Mouse (Mus musculus): ENCODE measurements around the gene Mettl14. TPM values are rescaled to one million over a fixed set of nuclear protein-coding genes. Genes with fewer than 3 reads are reported as not detected.

Gene Mettl14
- polyA plus RNA-seq, 1 experiment from 2014 or later: 23.9 TPM

DNA sequence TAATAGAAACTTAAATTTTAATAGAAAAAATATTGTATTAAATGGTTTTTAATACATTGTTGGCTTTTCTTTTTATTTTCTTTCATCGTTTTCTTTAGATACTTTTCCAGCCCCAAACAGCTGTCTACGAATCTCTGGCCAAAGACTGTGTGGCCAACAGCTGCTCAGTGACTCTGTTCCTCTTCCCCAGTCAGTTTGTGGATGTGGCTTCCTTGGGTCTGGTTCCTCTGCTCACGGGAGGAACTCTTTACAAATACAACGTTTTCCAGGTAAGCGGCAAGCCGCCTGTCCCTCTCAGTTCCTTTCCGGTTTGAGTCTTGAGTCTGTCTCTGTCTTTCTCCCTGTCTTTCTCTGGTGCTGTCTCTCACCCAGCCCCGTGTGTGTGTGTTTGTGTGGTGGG, 35.3 kb downstream of the Mettl14 start:
- Histone ChIP-seq H3K4me2 (replicated peaks; ENCODE audit: low read depth, low read length) (no peak overlapping the region), H3K36me3 (ENCODE audit: control insufficient read depth, insufficient read depth, low read length) (peaks cover 35% of the 10 kb centered on the region), H3K9me3 (ENCODE audit: control insufficient read depth, low read length) (no peaks in the 10 kb centered on the region), H3K9ac (ENCODE audit: low read depth, low read length) (no peak overlapping the region), H3K4me3 (ENCODE audit: low read length) (no peak overlapping the region), H3K27ac (ENCODE audit: low read depth, low read length) (no peak overlapping the region), H3K4me1 (ENCODE audit: control insufficient read depth, insufficient read depth, low read length) (no peaks in the 10 kb centered on the region), H3K27me3 (ENCODE audit: control insufficient read depth, insufficient read depth, low read length) (no peaks in the 10 kb centered on the region)
- 80% methylated on average over 8 of the region's 8 CpGs for WGBS
- ATAC-seq (ENCODE audit: low FRiP score, low TSS enrichment): no peak

DNA sequence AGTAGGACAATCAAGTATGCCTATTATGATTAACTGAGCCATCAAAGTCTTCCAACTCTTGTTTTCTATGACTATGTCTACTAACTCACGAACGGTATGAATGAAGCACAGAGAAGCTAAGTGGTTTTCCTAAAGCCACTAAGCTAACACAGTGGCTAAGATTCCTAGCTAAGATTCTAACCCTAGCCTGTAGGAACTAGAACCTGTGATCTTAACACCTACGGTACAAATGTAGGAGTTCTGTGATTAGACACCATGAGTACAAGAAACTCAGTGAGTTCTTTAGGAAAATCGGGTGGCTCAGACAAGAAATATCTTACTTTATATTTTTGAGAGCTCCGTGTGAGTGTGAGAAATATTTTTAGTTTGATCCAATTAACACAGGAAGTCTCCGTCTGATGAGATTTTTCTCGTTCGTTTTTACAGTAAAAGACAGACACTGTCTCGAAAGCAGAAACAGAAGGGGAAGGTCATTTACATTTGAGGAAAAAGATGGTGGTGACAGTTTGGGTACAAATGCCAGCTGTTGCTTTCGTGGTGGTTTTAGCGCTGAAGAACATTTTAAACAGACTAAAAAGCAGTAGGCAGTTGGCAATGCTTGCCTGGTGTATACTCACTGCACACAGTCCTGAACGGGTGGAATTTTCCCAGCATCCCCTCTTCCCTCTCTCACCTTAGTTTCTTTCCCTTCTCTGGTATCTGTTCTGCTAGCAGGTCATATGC, 37.7 kb downstream of the Mettl14 start:
- Histone ChIP-seq H3K27me3 (ENCODE audit: control insufficient read depth, insufficient read depth, low read length) (no peaks in the 10 kb centered on the region), H3K4me1 (ENCODE audit: control insufficient read depth, insufficient read depth, low read length) (no peaks in the 10 kb centered on the region), H3K4me3 (ENCODE audit: low read length) (no peak overlapping the region), H3K9ac (ENCODE audit: low read depth, low read length) (no peak overlapping the region), H3K27ac (ENCODE audit: low read depth, low read length) (no peak overlapping the region), H3K36me3 (ENCODE audit: control insufficient read depth, insufficient read depth, low read length) (peaks cover 23% of the 10 kb centered on the region; the same call in 1 of the 2 replicates), H3K4me2 (replicated peaks; ENCODE audit: low read depth, low read length) (no peak overlapping the region), H3K9me3 (ENCODE audit: control insufficient read depth, low read length) (no peaks in the 10 kb centered on the region)
- no peak for ATAC-seq (ENCODE audit: low FRiP score, low TSS enrichment)
- 78% methylated on average over 12 of the region's 12 CpGs for whole genome bisulfite sequencing

DNA sequence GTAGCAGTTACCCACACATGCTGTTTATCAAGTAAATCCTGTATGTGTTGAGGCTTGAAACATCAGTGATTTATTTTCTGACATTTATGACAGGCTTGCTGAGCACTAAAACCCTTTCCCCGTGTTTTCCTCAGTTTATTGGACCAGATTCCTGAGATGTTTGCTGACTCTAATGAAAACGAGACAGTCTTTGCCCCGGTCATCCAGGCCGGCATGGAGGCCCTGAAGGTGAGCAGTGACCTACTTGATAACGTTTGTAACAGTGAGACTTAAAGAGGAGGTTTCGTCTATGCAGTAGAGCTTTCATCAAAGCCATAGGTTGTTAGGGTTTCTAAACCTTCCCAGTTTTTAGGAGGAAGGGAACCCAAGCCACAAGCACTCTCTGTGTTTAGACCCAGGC, 42.2 kb downstream of the Mettl14 start:
- H3K4me3 ChIP-seq (ENCODE audit: low read length): no peak overlapping the region
- no peaks in the 10 kb centered on the region for H3K4me1 ChIP-seq (ENCODE audit: control insufficient read depth, insufficient read depth, low read length)
- no peak overlapping the region for H3K4me2 ChIP-seq (replicated peaks; ENCODE audit: low read depth, low read length)
- 50% methylated on average over 6 of the region's 6 CpGs for WGBS
- H3K9me3 ChIP-seq (ENCODE audit: control insufficient read depth, low read length): no peaks in the 10 kb centered on the region
- H3K9ac ChIP-seq (ENCODE audit: low read depth, low read length): no peak overlapping the region
- peaks cover 16% of the 10 kb centered on the region; the same call in 1 of the 2 replicates for H3K36me3 ChIP-seq (ENCODE audit: control insufficient read depth, insufficient read depth, low read length)
- no peak overlapping the region for H3K27ac ChIP-seq (ENCODE audit: low read depth, low read length)
- H3K27me3 ChIP-seq (ENCODE audit: control insufficient read depth, insufficient read depth, low read length): no peaks in the 10 kb centered on the region
- ATAC-seq (ENCODE audit: low FRiP score, low TSS enrichment): no peak

DNA sequence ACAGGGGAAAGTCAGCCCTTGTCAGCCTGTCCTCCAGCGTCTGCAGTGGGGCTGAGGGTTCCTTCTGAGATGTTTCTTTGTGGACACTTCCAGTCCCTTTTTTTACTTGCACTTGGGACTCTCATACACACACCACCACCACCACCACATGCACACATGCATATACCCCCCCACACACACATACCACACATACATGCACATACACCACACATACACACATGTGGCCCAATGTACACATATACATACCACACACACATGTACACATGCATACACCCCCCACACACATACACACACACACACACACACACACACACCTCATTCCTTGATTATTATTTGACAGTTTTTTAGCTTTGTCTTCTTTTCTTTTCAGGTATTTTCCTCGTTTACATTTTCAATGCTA, 44.9 kb downstream of the Mettl14 start:
- Histone ChIP-seq H3K36me3 (ENCODE audit: control insufficient read depth, insufficient read depth, low read length) (peaks cover 9% of the 10 kb centered on the region; the same call in 1 of the 2 replicates), H3K27ac (ENCODE audit: low read depth, low read length) (no peak overlapping the region), H3K4me2 (replicated peaks; ENCODE audit: low read depth, low read length) (no peak overlapping the region), H3K4me3 (ENCODE audit: low read length) (no peak overlapping the region), H3K9ac (ENCODE audit: low read depth, low read length) (no peak overlapping the region), H3K4me1 (ENCODE audit: control insufficient read depth, insufficient read depth, low read length) (peaks cover 6% of the 10 kb centered on the region; the same call in 1 of the 2 replicates), H3K9me3 (ENCODE audit: control insufficient read depth, low read length) (no peaks in the 10 kb centered on the region), H3K27me3 (ENCODE audit: control insufficient read depth, insufficient read depth, low read length) (no peaks in the 10 kb centered on the region)
- no peak for ATAC-seq (ENCODE audit: low FRiP score, low TSS enrichment)
- WGBS: 88% methylated on average over 2 of the region's 2 CpGs

DNA sequence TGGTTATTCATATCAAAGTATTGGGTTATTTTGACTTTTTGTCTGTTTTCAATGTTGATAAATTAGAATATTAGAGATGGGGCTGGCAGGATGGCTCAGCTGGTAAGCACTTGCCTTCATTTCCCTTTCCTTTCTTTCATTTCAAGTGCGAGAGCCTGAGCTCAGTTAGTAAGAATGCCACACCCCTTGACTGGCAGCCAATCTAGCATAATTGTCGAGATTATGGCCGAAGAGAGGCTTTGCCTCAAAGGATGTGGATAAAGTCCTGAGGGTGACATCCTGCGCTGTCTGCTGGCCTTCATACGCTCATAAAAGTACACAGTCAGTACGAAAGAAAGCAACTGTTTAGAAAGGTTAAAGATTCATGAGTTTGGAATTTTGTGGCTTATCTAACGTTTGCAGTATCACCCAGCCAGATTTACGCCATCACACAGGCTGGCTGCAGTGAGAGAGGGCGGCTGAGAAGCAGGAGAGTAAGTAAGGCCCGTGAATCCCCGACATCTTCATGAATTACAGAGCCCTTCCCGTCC, 47.2 kb downstream of the Mettl14 start:
- WGBS: 55% methylated on average over 12 of the region's 12 CpGs
- H3K4me1 ChIP-seq (ENCODE audit: control insufficient read depth, insufficient read depth, low read length): peaks cover 9% of the 10 kb centered on the region; the same call in 1 of the 2 replicates
- H3K9me3 ChIP-seq (ENCODE audit: control insufficient read depth, low read length): no peaks in the 10 kb centered on the region
- no peaks in the 10 kb centered on the region for H3K27me3 ChIP-seq (ENCODE audit: control insufficient read depth, insufficient read depth, low read length)
- no peak for ATAC-seq (ENCODE audit: low FRiP score, low TSS enrichment)
- H3K36me3 ChIP-seq (ENCODE audit: control insufficient read depth, insufficient read depth, low read length): peaks cover 3% of the 10 kb centered on the region; the same call in 1 of the 2 replicates
- no peak overlapping the region for H3K4me3 ChIP-seq (ENCODE audit: low read length)
- no peak overlapping the region; the same call in 1 of the 2 replicates for H3K27ac ChIP-seq (ENCODE audit: low read depth, low read length)
- no peak overlapping the region for H3K9ac ChIP-seq (ENCODE audit: low read depth, low read length)
- no peak overlapping the region for H3K4me2 ChIP-seq (replicated peaks; ENCODE audit: low read depth, low read length)

DNA sequence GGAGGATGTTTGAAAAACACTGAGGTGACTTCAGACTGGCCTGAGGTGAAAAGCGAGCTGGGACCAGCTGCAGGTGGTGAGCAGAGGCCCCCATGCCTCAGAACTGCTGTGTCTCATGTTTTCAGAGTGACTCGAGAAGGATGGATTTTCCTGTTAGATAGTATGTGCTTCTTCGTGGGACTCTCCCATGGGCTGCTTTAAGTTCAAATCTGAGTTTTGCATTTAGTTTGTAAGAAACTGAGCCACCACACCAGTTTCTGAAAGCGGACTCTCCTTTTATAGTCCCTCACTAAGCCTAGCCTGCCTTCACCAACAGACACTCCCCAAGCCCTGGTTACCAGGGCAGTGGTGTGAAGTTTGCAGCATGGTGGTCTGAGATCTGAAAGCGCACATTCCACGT, 48.1 kb downstream of the Mettl14 start:
- 61% methylated on average over 6 of the region's 6 CpGs for WGBS
- no peak overlapping the region; the same call in 1 of the 2 replicates for H3K27ac ChIP-seq (ENCODE audit: low read depth, low read length)
- no peaks in the 10 kb centered on the region for H3K9me3 ChIP-seq (ENCODE audit: control insufficient read depth, low read length)

DNA sequence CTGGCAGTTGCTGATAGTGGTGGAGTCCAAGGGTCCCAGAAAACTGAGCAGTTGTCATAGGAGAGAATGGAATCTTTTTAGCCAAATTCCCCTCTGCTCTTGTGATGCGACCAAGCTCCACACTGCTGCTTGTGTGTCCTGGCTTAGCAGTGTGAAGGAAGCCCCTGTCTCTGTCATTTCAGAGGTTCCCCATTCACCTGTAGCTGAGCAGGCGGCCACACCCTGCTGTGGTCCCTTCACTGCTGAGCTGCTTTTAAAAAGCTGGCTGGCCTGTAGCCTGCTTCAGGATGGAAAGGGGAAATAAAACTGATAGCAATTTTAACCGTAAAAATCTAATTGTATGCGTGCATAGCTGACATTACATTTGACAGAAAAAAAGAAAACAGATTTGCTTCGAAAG, 49.0 kb downstream of the Mettl14 start:
- Histone ChIP-seq H3K27ac (ENCODE audit: low read depth, low read length) (peak overlapping the region; percentile 69; the same call in 1 of the 2 replicates), H3K4me3 (ENCODE audit: low read length) (no peak overlapping the region), H3K9me3 (ENCODE audit: control insufficient read depth, low read length) (no peaks in the 10 kb centered on the region), H3K9ac (ENCODE audit: low read depth, low read length) (no peak overlapping the region), H3K36me3 (ENCODE audit: control insufficient read depth, insufficient read depth, low read length) (peaks cover 3% of the 10 kb centered on the region; the same call in 1 of the 2 replicates), H3K27me3 (ENCODE audit: control insufficient read depth, insufficient read depth, low read length) (no peaks in the 10 kb centered on the region), H3K4me1 (ENCODE audit: control insufficient read depth, insufficient read depth, low read length) (peaks cover 14% of the 10 kb centered on the region; the same call in 1 of the 2 replicates), H3K4me2 (replicated peaks; ENCODE audit: low read depth, low read length) (no peak overlapping the region)
- 67% methylated on average over 5 of the region's 5 CpGs for WGBS
- no peak for ATAC-seq (ENCODE audit: low FRiP score, low TSS enrichment)

More for the DNA sequence above, 48.1 kb downstream of the Mettl14 start:
- Histone ChIP-seq H3K4me2 (replicated peaks; ENCODE audit: low read depth, low read length) (no peak overlapping the region), H3K36me3 (ENCODE audit: control insufficient read depth, insufficient read depth, low read length) (peaks cover 3% of the 10 kb centered on the region; the same call in 1 of the 2 replicates), H3K4me3 (ENCODE audit: low read length) (no peak overlapping the region), H3K9ac (ENCODE audit: low read depth, low read length) (0 out of 2 replicates have a peak overlapping the region, but pooled peaks have one; percentile 18), H3K4me1 (ENCODE audit: control insufficient read depth, insufficient read depth, low read length) (peaks cover 10% of the 10 kb centered on the region; the same call in 1 of the 2 replicates), H3K27me3 (ENCODE audit: control insufficient read depth, insufficient read depth, low read length) (no peaks in the 10 kb centered on the region)
- no peak for ATAC-seq (ENCODE audit: low FRiP score, low TSS enrichment)

DNA sequence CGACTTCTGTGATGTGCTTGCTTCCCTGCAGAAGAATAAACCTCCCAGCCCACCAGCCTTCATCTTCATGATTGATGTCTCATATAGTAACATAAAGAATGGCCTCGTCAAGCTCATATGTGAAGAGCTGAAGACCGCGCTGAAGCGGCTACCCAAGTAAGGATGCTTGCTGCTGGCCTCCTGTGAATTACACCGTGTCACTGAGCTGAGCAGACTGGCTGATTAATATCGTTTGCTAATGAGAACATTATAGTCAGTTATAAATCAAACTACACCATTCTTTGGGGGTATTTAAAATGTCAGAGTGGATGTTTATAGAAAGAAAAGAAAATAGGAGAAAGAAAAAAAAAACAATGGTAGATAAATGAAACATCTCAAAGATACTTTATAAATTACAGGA, 49.5 kb downstream of the Mettl14 start:
- H3K4me1 ChIP-seq (ENCODE audit: control insufficient read depth, insufficient read depth, low read length): peaks cover 14% of the 10 kb centered on the region; the same call in 1 of the 2 replicates
- no peaks in the 10 kb centered on the region for H3K9me3 ChIP-seq (ENCODE audit: control insufficient read depth, low read length)
- peak; percentile 81 for ATAC-seq (ENCODE audit: low FRiP score, low TSS enrichment)
- H3K27me3 ChIP-seq (ENCODE audit: control insufficient read depth, insufficient read depth, low read length): no peaks in the 10 kb centered on the region
- no peak overlapping the region for H3K27ac ChIP-seq (ENCODE audit: low read depth, low read length)
- peaks cover 3% of the 10 kb centered on the region; the same call in 1 of the 2 replicates for H3K36me3 ChIP-seq (ENCODE audit: control insufficient read depth, insufficient read depth, low read length)
- no peak overlapping the region for H3K9ac ChIP-seq (ENCODE audit: low read depth, low read length)
- no peak overlapping the region for H3K4me2 ChIP-seq (replicated peaks; ENCODE audit: low read depth, low read length)
- WGBS: 32% methylated on average over 7 of the region's 7 CpGs
- H3K4me3 ChIP-seq (ENCODE audit: low read length): no peak overlapping the region

DNA sequence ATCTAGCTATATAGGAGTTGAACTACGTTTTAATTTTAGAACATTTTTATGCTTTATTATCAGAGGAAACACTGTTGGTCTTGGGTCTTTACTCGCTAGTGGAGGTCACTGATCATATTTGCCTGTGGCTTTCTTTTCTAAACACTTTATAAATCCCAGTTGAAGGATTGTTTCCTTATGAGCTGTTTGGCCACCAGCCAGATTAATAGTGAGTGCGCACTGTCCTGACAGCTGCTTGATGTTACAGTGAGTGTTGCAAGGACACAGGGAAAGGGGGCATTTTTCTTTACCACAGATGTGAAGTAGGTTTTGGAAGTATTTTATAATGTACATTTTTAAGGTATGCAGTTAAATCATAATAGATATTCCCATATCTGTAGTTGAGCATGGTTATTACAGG, 50.4 kb downstream of the Mettl14 start:
- Histone ChIP-seq H3K4me2 (replicated peaks; ENCODE audit: low read depth, low read length) (no peak overlapping the region), H3K27me3 (ENCODE audit: control insufficient read depth, insufficient read depth, low read length) (no peaks in the 10 kb centered on the region), H3K9me3 (ENCODE audit: control insufficient read depth, low read length) (no peaks in the 10 kb centered on the region), H3K27ac (ENCODE audit: low read depth, low read length) (no peak overlapping the region), H3K4me3 (ENCODE audit: low read length) (no peak overlapping the region), H3K9ac (ENCODE audit: low read depth, low read length) (no peak overlapping the region), H3K4me1 (ENCODE audit: control insufficient read depth, insufficient read depth, low read length) (peaks cover 14% of the 10 kb centered on the region; the same call in 1 of the 2 replicates), H3K36me3 (ENCODE audit: control insufficient read depth, insufficient read depth, low read length) (peaks cover 3% of the 10 kb centered on the region; the same call in 1 of the 2 replicates)
- WGBS: 52% methylated on average over 3 of the region's 3 CpGs
- peak; percentile 26; the same call in 1 of the 2 replicates for ATAC-seq (ENCODE audit: low FRiP score, low TSS enrichment)
